Mouse (Mus musculus): Measurements from ENCODE around the gene Ptk7.

DNA sequence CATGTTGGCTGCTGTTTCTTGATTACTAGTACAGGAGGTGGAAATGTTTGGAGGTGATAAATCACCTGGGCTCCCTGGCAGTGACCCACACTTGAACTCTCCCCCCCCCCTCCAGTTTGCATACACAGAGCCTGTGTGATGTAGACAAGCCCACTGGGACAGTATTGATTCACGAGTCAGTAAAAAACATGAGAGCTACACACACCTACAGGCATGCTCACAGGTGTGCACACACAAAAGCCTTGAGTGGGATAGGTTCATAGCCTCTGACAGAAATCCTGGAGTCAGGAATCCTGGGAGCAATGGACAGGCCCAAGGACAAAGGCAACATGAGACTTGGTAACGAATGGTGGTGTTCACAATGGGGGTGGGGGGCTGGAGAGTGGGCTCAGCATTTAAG lies 17.1 kb downstream of the Ptk7 start:
- no peak for TF ChIP-seq POLR2A (IDR thresholded peaks at IDR 0.05; ENCODE audit: low read depth, low read length)
- no peak for TF ChIP-seq CTCF (IDR thresholded peaks at IDR 0.05; ENCODE audit: extremely low read depth, insufficient read length, insufficient replicate concordance, low read depth, low read length)

Measured in small intestine, adult 2 months (tissue).